Mouse (Mus musculus): ENCODE data around the gene Slc13a2.

GRCm38 (mm10) chr11:78454276-78454675 lies 32.3 kb upstream of the Slc13a2 start:
- TF ChIP-seq CHD2 (IDR thresholded peaks at IDR 0.05; ENCODE audit: low read depth, low read length) (no peak), HCFC1 (IDR thresholded peaks at IDR 0.05; ENCODE audit: borderline replicate concordance, insufficient read depth, low read length) (no peak), ZC3H11A (IDR thresholded peaks at IDR 0.05; ENCODE audit: borderline replicate concordance, low read depth, low read length) (no peak), ZNF384 (IDR thresholded peaks at IDR 0.05; ENCODE audit: low read depth, low read length) (no peak), MAFK (IDR thresholded peaks at IDR 0.05; ENCODE audit: insufficient read depth, low read depth, low read length) (no peak)
